Mouse (Mus musculus) urinary bladder, postnatal 14 days (tissue): ENCODE results near the gene Rfc1.
"Not testable (repeated sequence)": the region's sequence is repeated elsewhere in the genome, so short reads cannot be mapped to it uniquely, and the experiment has no call there.

Source experiments
- DNase-seq: peaks from one replicate; pipeline ENCODE4 v3.0.0; 2021; ENCODE audit warnings: low spot score

Gene Rfc1

DNA sequence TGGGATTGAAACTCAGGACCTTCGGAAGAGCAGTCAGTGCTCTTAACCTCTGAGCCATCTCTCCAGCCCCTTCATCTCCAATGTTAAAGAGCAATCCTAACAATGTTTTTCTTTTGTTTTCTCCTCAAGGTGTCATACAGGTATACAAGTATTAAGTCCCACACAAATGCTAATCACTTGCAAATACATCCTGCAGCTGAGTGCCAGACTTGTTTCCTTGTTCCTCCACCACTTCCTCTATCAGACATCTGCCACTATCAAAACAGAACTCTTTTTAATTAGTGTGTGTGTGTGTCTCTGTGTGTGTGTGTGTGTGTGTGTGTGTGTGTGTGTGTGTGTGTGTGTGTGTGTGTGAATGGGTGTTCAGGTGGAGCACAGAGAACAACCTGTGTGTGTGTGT lies 35.8 kb downstream of the Rfc1 start:
- DNase-seq, result not testable (repeated sequence)

- no peak for DNase-seq
These were observed 37.1 kb downstream of the Rfc1 start for GRCm38 (mm10) chr5:65298167-65298950.

DNA sequence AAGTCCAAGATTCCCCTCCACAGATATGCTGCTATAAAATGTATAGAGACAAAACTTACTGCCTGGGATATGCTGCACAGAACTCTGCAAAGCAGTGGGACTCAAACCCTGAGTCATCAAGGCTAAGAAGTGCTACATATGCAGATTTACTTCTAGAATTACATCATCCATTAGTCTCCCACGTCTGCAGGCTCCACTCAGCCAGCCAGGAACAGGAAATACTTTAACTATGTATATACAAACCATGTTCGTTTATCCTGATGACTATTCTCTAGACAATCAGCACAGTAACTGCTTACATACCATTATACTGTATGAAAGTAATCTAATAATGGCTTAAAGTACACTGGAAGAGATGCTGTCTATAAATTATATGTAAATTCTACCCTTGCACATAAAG lies 41.2 kb downstream of the Rfc1 start:
- no peak for DNase-seq

DNA sequence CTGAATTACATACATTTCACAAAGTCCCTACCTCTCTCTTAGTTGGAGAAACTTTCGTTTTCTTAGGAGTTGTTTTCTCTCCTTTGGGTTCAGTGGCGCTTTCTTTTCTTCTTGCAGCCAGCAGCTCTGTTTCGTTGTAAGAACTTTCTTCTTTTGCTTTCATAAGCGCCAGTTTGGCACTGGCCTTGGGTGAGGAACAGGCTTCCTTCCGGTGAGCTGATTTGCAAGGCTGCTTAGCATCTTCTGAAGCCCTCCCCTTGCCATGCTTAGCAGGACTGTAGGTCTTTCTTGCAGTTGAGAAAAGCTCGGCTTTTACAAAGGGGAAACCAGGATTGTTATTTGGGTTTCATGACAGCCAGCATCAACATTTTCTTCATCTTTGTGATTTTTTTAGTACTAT lies 41.8 kb downstream of the Rfc1 start:
- DNase-seq, result no peak

GRCm38 (mm10) chr5:65289009-65289408 lies 46.5 kb downstream of the Rfc1 start:
- not testable (repeated sequence) for DNase-seq

- DNase-seq, result no peak
These were observed 47.4 kb downstream of the Rfc1 start for GRCm38 (mm10) chr5:65287751-65288701.

GRCm38 (mm10) chr5:65284171-65284570 lies 51.3 kb downstream of the Rfc1 start:
- peak; percentile 10 for DNase-seq

DNA sequence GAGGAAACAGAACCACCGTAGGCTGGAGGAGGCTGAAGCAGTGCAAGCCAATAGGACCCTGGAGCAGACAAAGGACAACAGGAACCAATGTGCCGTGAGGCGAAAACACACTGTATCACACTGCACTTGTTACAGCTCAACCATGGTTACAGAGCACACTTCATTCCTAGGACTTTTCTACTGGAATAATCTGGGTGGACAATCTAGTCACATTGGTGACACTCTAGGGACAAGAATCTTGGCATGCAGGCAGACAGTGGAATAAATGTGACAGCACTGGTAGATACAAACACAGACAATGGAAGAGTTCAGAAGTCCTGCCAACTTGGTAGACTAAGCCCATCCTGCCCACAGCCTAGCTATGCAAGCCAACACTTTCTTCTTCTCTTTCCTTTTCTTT lies 54.3 kb downstream of the Rfc1 start:
- DNase-seq, result no peak

- no peak for DNase-seq
These were observed 56.3 kb downstream of the Rfc1 start for GRCm38 (mm10) chr5:65279133-65279651.

GRCm38 (mm10) chr5:65273966-65274365 lies 61.5 kb downstream of the Rfc1 start:
- DNase-seq, result no peak

- no peak for DNase-seq
These were observed 77.5 kb downstream of the Rfc1 start for GRCm38 (mm10) chr5:65257910-65258505.

DNA sequence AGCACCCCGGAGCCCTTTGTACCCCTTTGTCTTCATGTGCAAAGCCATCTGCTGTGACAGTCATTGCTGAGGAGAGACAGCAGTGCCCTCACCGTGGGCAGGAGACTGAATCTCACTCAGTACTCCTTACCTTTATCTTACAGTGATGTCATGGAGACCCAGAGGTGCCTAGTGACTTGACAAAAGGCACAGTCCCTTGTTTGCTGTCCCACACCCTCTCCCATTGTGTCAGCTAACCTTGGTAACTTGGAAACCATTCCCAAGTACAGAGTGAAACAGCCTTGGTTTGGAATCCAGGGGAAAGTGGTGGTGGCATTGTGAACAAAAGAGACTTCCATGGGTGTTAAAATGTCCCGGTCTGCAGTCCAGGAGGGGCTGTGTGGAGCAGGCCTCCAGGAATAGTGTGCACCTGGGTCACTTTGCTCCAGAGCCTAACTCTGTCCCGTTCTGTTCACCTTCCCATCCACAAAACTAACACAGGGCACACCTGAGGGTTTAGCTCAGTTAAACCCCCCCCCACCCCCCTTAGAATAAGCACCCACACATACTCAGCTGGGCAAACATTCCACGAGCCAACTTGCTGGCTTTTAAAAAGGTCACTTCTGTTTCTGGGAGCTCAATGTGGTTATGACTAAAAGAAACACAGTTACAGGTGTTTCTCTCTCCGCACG lies 85.2 kb downstream of the Rfc1 start:
- DNase-seq, result no peak

DNA sequence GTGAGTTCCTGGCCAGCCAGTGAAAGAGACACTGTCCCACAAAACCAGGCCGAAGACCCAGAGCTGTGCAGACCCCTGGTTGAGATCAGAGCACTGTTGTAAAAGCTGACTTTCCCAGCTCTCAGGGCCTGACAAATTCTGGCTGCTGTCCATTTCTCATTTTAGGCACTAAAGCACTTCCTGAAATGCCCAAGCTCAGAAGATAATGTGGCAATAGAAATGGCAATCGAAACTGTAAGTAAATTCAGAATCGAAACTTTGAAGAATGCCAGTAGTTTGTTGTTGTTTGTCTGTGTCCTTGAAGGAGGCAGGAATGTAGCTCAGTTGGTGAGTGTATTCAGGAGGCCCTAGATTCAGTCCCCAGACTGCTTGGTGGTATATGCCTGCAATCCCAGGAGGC lies 88.2 kb downstream of the Rfc1 start:
- no peak for DNase-seq

DNA sequence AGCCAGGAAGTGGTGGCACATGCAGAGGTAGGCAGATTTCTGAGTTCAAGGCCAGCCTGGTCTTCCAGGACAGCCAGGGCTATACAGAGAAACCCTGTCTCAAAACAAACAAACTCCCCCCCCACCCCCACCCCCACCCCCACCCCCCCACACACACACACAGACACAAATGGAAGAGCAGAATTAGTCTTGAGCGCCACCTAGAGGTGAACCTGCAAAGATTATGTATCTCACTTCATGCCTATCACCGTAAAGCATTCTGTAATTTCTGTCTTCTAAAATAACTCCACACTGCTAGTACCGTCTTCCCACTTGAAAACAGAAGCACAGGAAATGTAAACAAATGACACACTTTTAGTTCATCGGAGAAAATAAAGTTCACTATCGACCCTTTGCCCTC lies 92.7 kb downstream of the Rfc1 start:
- peak; percentile 41 for DNase-seq

DNA sequence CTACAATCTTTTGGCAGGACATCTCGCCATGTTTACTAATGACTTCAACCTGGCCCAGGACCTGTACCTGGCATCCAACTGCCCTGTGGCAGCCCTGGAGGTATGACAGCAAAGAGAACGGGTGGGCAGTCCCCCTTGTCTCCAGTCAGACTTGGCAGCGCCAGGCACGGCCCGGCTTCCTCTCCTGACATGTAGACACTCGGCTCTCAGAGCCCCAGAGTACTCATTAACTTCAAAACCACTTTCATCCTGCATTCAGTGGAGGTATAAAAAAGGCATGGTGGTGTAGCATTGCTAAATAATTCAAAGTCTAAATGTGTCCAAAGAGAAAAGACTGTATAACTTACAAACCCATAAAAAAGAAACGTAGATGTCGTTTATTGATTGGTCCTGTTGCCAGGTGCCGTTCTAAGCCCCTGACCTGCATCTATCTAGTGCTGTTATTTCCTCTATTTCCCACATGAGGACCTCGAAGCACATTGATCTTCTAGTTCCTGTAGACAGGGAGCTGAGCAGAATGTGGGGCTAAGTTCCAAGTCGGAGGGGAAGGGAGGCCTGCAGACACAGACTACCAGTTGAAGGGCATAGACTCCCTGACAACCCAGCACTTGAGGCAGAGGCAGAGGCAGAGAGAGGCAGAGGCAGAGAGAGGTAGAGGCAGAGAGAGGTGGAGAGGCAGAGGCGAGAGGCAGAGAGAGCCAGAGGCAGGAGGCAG lies 104.0 kb downstream of the Rfc1 start:
- DNase-seq, result peak; percentile 23

GRCm38 (mm10) chr5:65224056-65224455 lies 111.4 kb downstream of the Rfc1 start:
- no peak for DNase-seq

GRCm38 (mm10) chr5:65221037-65221436 lies 114.4 kb downstream of the Rfc1 start:
- DNase-seq, result no peak

DNA sequence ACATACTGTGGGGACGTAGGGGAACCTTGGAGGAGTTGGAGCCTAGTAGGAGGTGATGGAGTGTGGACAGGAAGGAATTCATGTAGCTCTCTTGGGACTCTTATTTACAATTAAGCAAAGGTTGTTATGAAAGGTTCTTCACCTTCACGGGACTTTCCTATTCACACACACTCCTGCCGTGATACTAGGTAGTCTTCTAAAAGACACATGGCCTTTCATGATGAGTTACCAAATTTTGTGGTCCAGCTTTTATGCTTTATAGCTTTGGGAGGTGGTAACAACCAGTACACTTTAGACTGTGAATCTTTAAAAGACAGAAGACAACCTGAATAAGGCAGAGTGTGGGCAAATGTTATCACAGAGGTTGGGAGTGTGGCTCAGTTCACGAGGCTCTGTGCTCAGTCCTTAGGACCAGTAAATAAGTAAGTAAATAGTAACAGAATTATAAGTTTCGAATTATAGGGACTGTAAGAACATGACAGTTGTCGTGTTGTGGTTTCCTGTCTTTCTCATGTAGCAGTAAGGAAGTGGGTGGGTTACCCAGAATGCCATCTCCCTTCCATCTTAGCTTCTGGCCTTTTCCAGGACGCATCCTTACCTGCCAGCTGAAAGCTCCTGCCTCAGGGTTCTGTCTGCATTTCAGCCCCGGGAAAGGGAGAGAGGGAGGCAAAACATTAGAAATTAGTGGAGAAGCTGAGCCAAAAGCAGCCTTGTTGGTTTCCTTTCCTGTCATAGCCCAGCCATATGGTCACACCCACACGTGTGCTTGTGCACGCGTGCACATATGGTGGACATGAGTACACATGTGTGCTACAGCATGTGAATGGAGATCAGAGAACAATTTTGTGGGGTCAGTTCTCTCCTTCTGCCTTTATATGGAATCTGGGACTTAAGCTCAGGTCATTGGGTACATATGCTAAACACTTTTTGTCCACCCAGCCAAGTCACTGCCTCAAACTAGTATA lies 117.9 kb downstream of the Rfc1 start:
- no peak for DNase-seq

- DNase-seq, result peak; percentile 36
These were observed 122.1 kb downstream of the Rfc1 start for GRCm38 (mm10) chr5:65213321-65213720.
